Mouse (Mus musculus) CH12.LX (cell line): ENCODE results near the gene Mal.

Source experiments
- CHD2 ChIP-seq: IDR thresholded peaks from 2 replicates; pipeline ENCODE4 v1.6.1; 2011; ENCODE audit warnings: low read length, improper control_type of control experiment
- CTCF ChIP-seq, 2 experiments: IDR thresholded peaks in 1 of 2; conservative IDR thresholded peaks in 1 of 2; 2 replicates each; pipeline ENCODE4 v1.5.1; 2011 to 2012; ENCODE audit warnings: low read depth in 2 of 2, low read length in 2 of 2, improper control_type of control experiment in 1 of 2, inconsistent platforms in 1 of 2, mild to moderate bottlenecking in 1 of 2, moderate library complexity in 1 of 2
- ETS1 ChIP-seq: conservative IDR thresholded peaks from 2 replicates; pipeline ENCODE4 v1.6.1; 2012; ENCODE audit warnings: low read depth, mild to moderate bottlenecking, inconsistent platforms, low read length, improper control_type of control experiment, moderate library complexity
- HCFC1 ChIP-seq: IDR thresholded peaks from 2 replicates; pipeline ENCODE4 v1.6.1; 2012; ENCODE audit warnings: low read depth, mild to moderate bottlenecking, inconsistent platforms, low read length, improper control_type of control experiment
- POLR2A ChIP-seq: IDR thresholded peaks from 2 replicates; pipeline ENCODE4 v1.6.1; 2011; ENCODE audit warnings: low read depth, mild to moderate bottlenecking, improper control_type of control experiment, low read length
- RAD21 ChIP-seq: IDR thresholded peaks from 2 replicates; pipeline ENCODE4 v1.6.1; 2011; ENCODE audit warnings: low read depth, mild to moderate bottlenecking, low read length, improper control_type of control experiment, moderate library complexity
- TBP ChIP-seq: conservative IDR thresholded peaks from 2 replicates; pipeline ENCODE4 v1.6.1; 2011; ENCODE audit warnings: low read depth, low read length, improper control_type of control experiment
- TCF12 ChIP-seq: IDR thresholded peaks from 2 replicates; pipeline ENCODE4 v1.6.1; 2014; ENCODE audit warnings: low read depth, mild to moderate bottlenecking, inconsistent platforms, low read length, improper control_type of control experiment

GRCm38 (mm10) chr2:127646875-127647274 lies 9.6 kb downstream of the Mal start:
- TF ChIP-seq ETS1 = no peak
- no peak for TF ChIP-seq HCFC1
- TF ChIP-seq TCF12 = no peak
- no peak for TF ChIP-seq TBP
- TF ChIP-seq RAD21 = no peak
- no peak for TF ChIP-seq CTCF (conservative IDR thresholded peaks at IDR 0.05 in 1 of 2, IDR thresholded peaks at IDR 0.05 in 1 of 2; ENCODE audit: low read depth in 2 of 2, low read length in 2 of 2)
- TF ChIP-seq CHD2 = no peak
- TF ChIP-seq POLR2A = no peak
